Mouse (Mus musculus): ENCODE measurements around the gene Brpf3. TPM values are rescaled to one million over a fixed set of nuclear protein-coding genes. Genes with fewer than 3 reads are reported as not detected.

Brpf3 gene
- polyA plus RNA-seq, 1 experiment, result 8.8 TPM

DNA sequence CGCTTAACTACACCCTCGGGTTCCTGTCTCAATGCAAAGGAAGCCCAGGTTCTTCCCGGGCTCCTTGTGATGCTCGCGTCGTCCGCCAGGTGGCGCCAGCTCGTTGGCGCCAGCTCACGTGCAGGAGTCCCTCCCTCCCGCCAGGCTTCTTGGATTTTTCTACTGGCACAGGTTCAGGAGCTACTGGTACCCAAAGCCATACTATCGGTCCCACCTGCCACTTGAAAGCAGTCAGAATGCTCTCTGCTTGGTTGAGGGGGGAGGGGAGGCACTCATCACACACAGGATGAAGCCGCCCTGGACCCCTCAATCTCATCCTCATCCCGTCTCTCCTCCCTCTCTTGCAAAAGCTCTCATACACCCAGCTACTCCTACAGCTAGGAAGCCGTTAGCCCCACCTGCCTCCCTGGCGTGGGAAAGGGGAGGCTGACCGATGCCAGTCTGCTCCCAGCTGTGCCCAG, 79.1 kb downstream of the Brpf3 start:
- H3K4me3 ChIP-seq (replicated peaks), result peak overlapping the region; percentile 19
- no peaks in the 10 kb centered on the region for H3K9me3 ChIP-seq
- H3K27me3 ChIP-seq (replicated peaks), result peaks cover 59% of the 10 kb centered on the region
- H3K36me3 ChIP-seq (replicated peaks; ENCODE audit: low read length), result no peaks in the 10 kb centered on the region
- no peak for TF ChIP-seq FLI1 (IDR thresholded peaks at IDR 0.05; ENCODE audit: low read length)
- TF ChIP-seq GATA1 (IDR thresholded peaks at IDR 0.05; ENCODE audit: borderline replicate concordance, low read length), result no peak
- peaks cover 34% of the 10 kb centered on the region for H3K4me1 ChIP-seq

DNA sequence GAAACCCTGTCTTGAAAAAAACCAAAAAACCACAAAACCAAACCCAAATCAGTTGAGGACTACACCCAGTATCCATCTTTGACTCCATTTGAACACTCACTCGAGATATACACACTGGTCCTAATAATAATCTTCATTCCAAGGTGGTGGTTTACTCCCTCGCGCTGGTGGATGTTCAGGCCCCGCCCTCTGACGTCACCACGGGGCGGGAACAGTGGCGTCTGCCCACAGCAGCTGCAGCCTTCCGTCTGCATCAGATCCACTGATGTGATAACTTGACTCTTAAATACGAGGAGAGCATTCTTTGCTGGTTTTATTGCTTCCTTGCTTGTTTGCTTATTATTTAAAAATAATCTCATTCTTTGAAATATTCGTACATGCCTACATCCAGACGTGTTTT, 81.4 kb downstream of the Brpf3 start:
- Histone ChIP-seq H3K4me1 (peaks cover 25% of the 10 kb centered on the region), H3K9me3 (no peaks in the 10 kb centered on the region), H3K27me3 (replicated peaks) (peaks cover 52% of the 10 kb centered on the region), H3K4me3 (replicated peaks) (peak overlapping the region; percentile 73), H3K36me3 (replicated peaks; ENCODE audit: low read length) (no peaks in the 10 kb centered on the region)
- TF ChIP-seq FLI1 (IDR thresholded peaks at IDR 0.05; ENCODE audit: low read length), result no peak
- no peak for TF ChIP-seq GATA1 (IDR thresholded peaks at IDR 0.05; ENCODE audit: borderline replicate concordance, low read length)

DNA sequence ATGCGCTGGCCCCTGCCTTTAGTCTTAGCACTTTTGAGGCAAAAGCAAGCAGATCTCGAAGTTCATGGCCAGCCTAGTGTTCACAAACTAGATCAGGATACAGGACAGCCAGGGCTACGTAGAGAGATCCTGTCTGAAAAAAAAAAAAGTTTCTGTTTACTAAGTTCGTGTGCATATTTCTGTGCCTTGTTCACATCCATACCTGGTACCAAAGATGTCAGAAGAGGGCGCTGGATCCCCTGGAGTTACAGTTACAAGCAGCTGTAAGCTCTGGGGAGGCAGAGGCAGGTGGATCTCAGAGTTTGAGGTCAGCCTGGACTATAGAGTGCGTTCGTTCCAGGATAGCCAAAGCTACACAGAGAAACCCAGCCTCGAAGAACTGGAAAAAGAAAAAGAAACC, 81.9 kb downstream of the Brpf3 start:
- Histone ChIP-seq H3K4me3 (replicated peaks) (no peak overlapping the region), H3K27me3 (replicated peaks) (peaks cover 50% of the 10 kb centered on the region), H3K9me3 (peaks cover under 1% of the 10 kb centered on the region; the same call in 1 of the 2 replicates), H3K36me3 (replicated peaks; ENCODE audit: low read length) (no peaks in the 10 kb centered on the region), H3K4me1 (peaks cover 25% of the 10 kb centered on the region)
- no peak for TF ChIP-seq FLI1 (IDR thresholded peaks at IDR 0.05; ENCODE audit: low read length)
- no peak for TF ChIP-seq GATA1 (IDR thresholded peaks at IDR 0.05; ENCODE audit: borderline replicate concordance, low read length)

DNA sequence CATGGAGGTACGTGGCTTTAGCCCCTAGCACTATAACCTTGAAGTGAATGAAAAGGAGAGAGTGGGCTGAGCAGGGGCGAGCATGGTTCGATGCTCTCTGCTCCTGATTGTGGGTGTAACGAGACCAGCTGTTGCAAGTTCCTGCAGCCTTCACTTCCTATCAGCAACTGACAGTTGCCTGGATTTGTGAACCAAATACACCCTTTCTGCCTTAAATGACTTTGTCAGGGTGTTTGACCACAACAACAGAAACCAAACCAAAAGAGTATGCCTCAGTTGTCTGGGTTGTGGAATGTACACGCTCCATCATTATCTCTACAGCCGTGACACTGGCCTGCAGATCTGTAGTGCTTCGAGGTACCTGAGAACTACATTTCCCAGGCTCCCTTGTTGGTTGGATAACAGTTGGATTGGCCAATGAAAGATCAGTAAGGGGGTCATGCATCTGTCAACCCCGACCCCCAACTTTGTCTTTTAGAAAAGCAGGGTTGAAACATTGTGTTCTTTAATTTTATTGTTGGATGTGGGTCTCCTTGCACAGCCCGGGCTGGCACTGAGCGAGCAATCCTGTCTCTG, 83.1 kb downstream of the Brpf3 start:
- TF ChIP-seq FLI1 (IDR thresholded peaks at IDR 0.05; ENCODE audit: low read length) (no peak), GATA1 (IDR thresholded peaks at IDR 0.05; ENCODE audit: borderline replicate concordance, low read length) (no peak)

DNA sequence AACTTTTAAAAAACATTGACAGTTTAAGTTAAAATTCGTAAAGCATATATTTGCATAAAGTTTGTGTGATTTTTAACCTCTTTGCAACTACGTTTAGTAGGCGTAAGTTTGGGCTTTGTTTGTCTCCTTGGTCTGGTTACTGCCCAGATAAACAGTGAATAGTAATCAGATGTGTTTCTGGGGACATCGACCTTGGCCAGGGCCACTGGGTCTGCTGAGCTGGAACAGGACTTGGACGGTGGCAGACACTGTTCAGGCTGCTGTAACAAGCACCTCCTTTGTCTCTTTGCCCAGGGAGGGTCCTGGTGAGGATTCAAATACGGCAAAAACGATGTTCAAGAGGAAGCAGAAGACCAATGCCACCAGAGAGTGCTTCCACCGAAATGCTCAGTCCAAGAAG, 84.3 kb downstream of the Brpf3 start:
- Histone ChIP-seq H3K9me3 (peaks cover 19% of the 10 kb centered on the region), H3K36me3 (replicated peaks; ENCODE audit: low read length) (no peaks in the 10 kb centered on the region), H3K4me1 (peaks cover 18% of the 10 kb centered on the region), H3K27me3 (replicated peaks) (peaks cover 42% of the 10 kb centered on the region), H3K4me3 (replicated peaks) (no peak overlapping the region)
- no peak for TF ChIP-seq FLI1 (IDR thresholded peaks at IDR 0.05; ENCODE audit: low read length)
- TF ChIP-seq GATA1 (IDR thresholded peaks at IDR 0.05; ENCODE audit: borderline replicate concordance, low read length), result no peak

More for the DNA sequence above, 83.1 kb downstream of the Brpf3 start:
- no peaks in the 10 kb centered on the region for H3K36me3 ChIP-seq (replicated peaks; ENCODE audit: low read length)
- peaks cover 12% of the 10 kb centered on the region for H3K9me3 ChIP-seq
- H3K27me3 ChIP-seq (replicated peaks), result peaks cover 45% of the 10 kb centered on the region
- H3K4me1 ChIP-seq, result peaks cover 25% of the 10 kb centered on the region
- no peak overlapping the region for H3K4me3 ChIP-seq (replicated peaks)

DNA sequence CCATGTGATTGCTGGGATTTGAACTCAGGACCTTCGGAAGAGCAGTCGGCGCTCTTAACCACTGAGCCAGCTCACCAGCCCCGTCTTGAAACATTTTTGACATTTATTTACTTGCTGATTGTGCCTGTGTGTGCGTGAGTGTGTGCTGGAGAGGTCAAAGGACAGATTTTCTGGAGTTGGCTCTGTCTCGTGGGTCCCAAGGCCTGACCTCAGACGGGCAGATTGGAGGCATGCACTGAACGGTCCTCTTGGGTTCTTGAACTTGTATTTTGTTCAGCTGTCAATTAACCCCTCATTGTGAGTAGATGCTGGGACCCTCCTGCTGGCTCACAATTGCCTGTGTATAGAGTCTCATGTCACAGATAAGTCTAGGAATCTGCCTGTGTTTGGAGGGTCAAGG, 85.4 kb downstream of the Brpf3 start:
- no peaks in the 10 kb centered on the region for H3K36me3 ChIP-seq (replicated peaks; ENCODE audit: low read length)
- no peak for TF ChIP-seq GATA1 (IDR thresholded peaks at IDR 0.05; ENCODE audit: borderline replicate concordance, low read length)
- TF ChIP-seq FLI1 (IDR thresholded peaks at IDR 0.05; ENCODE audit: low read length), result no peak
- no peak overlapping the region for H3K4me3 ChIP-seq (replicated peaks)
- H3K27me3 ChIP-seq (replicated peaks), result peaks cover 33% of the 10 kb centered on the region
- H3K9me3 ChIP-seq, result peaks cover 22% of the 10 kb centered on the region
- H3K4me1 ChIP-seq, result peaks cover 18% of the 10 kb centered on the region

Other genes with a start within 250 kb of the Brpf3 start
- not detected in 2 replicates for gene Clps, start 240.3 kb upstream of the Brpf3 start, polyA plus RNA-seq (2012; ENCODE audit: insufficient read depth, low replicate concordance)
- not detected in 2 replicates for gene Lhfpl5, start 225.4 kb upstream of the Brpf3 start, polyA plus RNA-seq (2012; ENCODE audit: insufficient read depth, low replicate concordance)
- gene Srpk1, start 178.4 kb upstream of the Brpf3 start, polyA plus RNA-seq (2012; ENCODE audit: insufficient read depth, low replicate concordance), result 5.0 and 32.1 TPM in 2 replicates
- 1.2 and 1.4 TPM in 2 replicates for gene Slc26a8, start 110.9 kb upstream of the Brpf3 start, polyA plus RNA-seq (2012; ENCODE audit: insufficient read depth, low replicate concordance)
- 23.4 and 34.8 TPM in 2 replicates for gene Mapk14, start 109.8 kb upstream of the Brpf3 start, polyA plus RNA-seq (2012; ENCODE audit: insufficient read depth, low replicate concordance)
- not detected in 2 replicates for gene AC170998.1, start 75.0 kb upstream of the Brpf3 start, polyA plus RNA-seq (2012; ENCODE audit: insufficient read depth, low replicate concordance)
- 0.50 TPM in 1 of 2 replicates, not detected in the other for gene Mapk13, start 31.8 kb upstream of the Brpf3 start, polyA plus RNA-seq (2012; ENCODE audit: insufficient read depth, low replicate concordance)
- 0.10 TPM in 1 of 2 replicates, not detected in the other for gene Pnpla1, start 57.3 kb downstream of the Brpf3 start, polyA plus RNA-seq (2012; ENCODE audit: insufficient read depth, low replicate concordance)
- not detected in 2 replicates for gene 4930539E08Rik, start 114.2 kb downstream of the Brpf3 start, polyA plus RNA-seq (2012; ENCODE audit: insufficient read depth, low replicate concordance)
- gene Pxt1, start 142.8 kb downstream of the Brpf3 start, polyA plus RNA-seq (2012; ENCODE audit: insufficient read depth, low replicate concordance), result not detected in 2 replicates
- gene Kctd20, start 150.9 kb downstream of the Brpf3 start, polyA plus RNA-seq (2012; ENCODE audit: insufficient read depth, low replicate concordance), result 27.8 and 60.1 TPM in 2 replicates
- gene Stk38, start 206.9 kb downstream of the Brpf3 start, polyA plus RNA-seq (2012; ENCODE audit: insufficient read depth, low replicate concordance), result 32.2 and 64.5 TPM in 2 replicates
- 27.5 and 103 TPM in 2 replicates for gene Srsf3, start 231.5 kb downstream of the Brpf3 start, polyA plus RNA-seq (2012; ENCODE audit: insufficient read depth, low replicate concordance)

Data from megakaryocyte, embryonic 14.5 days (primary cell).